Mouse (Mus musculus) liver, embryonic 14.5 days (tissue): ENCODE data around the gene Cyp2d22. TPM values are rescaled to one million over a fixed set of nuclear protein-coding genes. Genes with fewer than 3 reads are reported as not detected.

Experiments used
- ATAC-seq: fragments of 200-750 bp; cut with Nextera tagmentation; 2 replicates; pipeline ENCODE4 v1.8.0; 2017; ENCODE audit warnings: moderate number of reproducible peaks, mild to moderate bottlenecking, moderate library complexity; ENCODE audit not compliant: insufficient read depth
- DNase-seq, 3 experiments: peaks; one replicate each; pipeline ENCODE4 v3.0.0-alpha.2; 2012 to 2013; ENCODE audit warnings: low read depth in 3 of 3, low spot score in 3 of 3
- H3K27ac ChIP-seq: fragments of 300-500 bp; sonication (generic); 2 replicates; pipeline ENCODE4 v1.5.1; 2014; ENCODE audit warnings: moderate library complexity, mild to moderate bottlenecking, control low read depth, inconsistent platforms
- H3K27me3 ChIP-seq: fragments of 300-500 bp; sonication (generic); 2 replicates; pipeline ENCODE4 v1.6.1; 2014; ENCODE audit warnings: mild to moderate bottlenecking, low read length, moderate library complexity; ENCODE audit not compliant: control insufficient read depth, insufficient read depth
- H3K36me3 ChIP-seq: fragments of 300-500 bp; sonication (generic); replicated peaks from 2 replicates; pipeline ENCODE4 v1.6.1; 2014; ENCODE audit warnings: low read depth; ENCODE audit not compliant: control insufficient read depth, insufficient read depth
- H3K4me1 ChIP-seq, 2 experiments: fragments of 200-500 bp in 1 of 2; fragments of 300-500 bp in 1 of 2; sonication (generic) in 1 of 2; replicated peaks; 2 replicates each; pipeline ENCODE4 v1.6.1; 2012 to 2014; ENCODE audit warnings: antibody characterized with exemption in 1 of 2, inconsistent platforms in 1 of 2, low read length in 1 of 2; ENCODE audit not compliant: control insufficient read depth in 2 of 2, insufficient read depth in 2 of 2
- H3K4me2 ChIP-seq: fragments of 300-500 bp; sonication (generic); 2 replicates; pipeline ENCODE4 v1.6.1; 2014; ENCODE audit warnings: low read depth, mild to moderate bottlenecking, control low read depth, moderate library complexity
- H3K4me3 ChIP-seq, 2 experiments: fragments of 200-500 bp in 1 of 2; fragments of 300-500 bp in 1 of 2; sonication (generic) in 1 of 2; 2 replicates each; pipeline ENCODE4 v1.5.1; 2012 to 2014; ENCODE audit warnings: low read depth in 2 of 2, low read length in 2 of 2, mild to moderate bottlenecking in 2 of 2, control low read depth in 1 of 2, inconsistent platforms in 1 of 2, moderate library complexity in 1 of 2; ENCODE audit not compliant: insufficient read depth in 1 of 2
- H3K9ac ChIP-seq: fragments of 300-500 bp; sonication (generic); replicated peaks from 2 replicates; pipeline ENCODE4 v1.6.1; 2014; ENCODE audit warnings: mild to moderate bottlenecking, control low read depth, moderate library complexity
- H3K9me3 ChIP-seq: fragments of 300-500 bp; sonication (generic); 2 replicates; pipeline ENCODE4 v1.6.1; 2016; ENCODE audit warnings: low read length, mixed read lengths; ENCODE audit not compliant: control insufficient read depth
- CTCF ChIP-seq: IDR thresholded peaks from 2 replicates; pipeline ENCODE4 v1.5.1; 2016; ENCODE audit warnings: antibody characterized with exemption, low read depth, control low read depth
- EP300 ChIP-seq: IDR thresholded peaks from 2 replicates; pipeline ENCODE4 v1.6.1; 2016; ENCODE audit warnings: antibody characterized with exemption, low read depth
- WGBS: fragments of 180-500 bp; shearing (Covaris S2); extraction: QIAGEN DNeasy Blood & Tissue Kit; methylation state at CpG from one replicate; pipeline ENCODE4 v1.1.7; 2014; ENCODE audit not compliant: insufficient replicate concordance; 5-methylcytosine and 5-hydroxymethylcytosine counted together
- polyA plus RNA-seq, 2 experiments: library from polyadenylated mRNA; depleted of rRNA in 1 of 2; stranded (reverse) in 1 of 2; unstranded in 1 of 2; fragments of >200 nt; fragmentation: Nextera tagmentation in 1 of 2; extraction: Ambion mirVana in 1 of 2; gene quantifications; 2 replicates each; pipeline versions ENCODE4 v1.2.1 to v1.2.3; 2012 to 2014

Cyp2d22 gene
- polyA plus RNA-seq, 2 experiments: 8.4 to 14.9 TPM

DNA sequence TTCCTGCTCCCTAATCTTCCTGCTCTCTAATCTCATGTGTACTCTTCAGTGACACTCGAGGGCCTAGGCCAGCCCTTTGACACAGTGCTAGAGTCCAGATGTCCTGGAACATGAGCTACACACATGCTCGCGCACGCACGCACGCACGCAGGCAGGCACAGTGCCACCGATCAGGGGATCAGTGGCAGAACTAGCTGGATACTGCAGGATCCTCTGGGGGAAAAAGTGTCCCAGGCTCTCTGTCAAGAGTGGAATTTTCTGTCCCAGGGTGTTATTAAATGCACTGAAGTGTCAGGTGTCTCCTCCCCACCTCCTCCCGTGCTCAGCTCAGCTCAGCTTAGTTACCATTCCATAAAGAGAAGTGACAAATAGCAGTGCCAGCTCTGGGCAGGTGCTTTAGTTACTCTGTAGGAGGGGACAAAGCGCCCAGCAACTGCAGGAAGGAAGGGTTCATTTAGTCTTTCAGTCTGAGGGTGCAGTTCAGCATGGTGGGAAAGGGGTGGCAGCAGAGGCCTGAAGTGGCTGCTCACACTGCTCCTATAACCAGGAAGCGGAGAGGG, 18.5 kb downstream of the Cyp2d22 start:
- Histone ChIP-seq H3K4me2 (no peak overlapping the region), H3K27ac (no peak overlapping the region), H3K9ac (no peak overlapping the region), H3K4me1 (peaks cover 0 to 5% of the 10 kb centered on the region in 2 experiments; a peak in 2 of 4 replicates), H3K27me3 (no peaks in the 10 kb centered on the region), H3K4me3 (no peak overlapping the region), H3K9me3 (no peaks in the 10 kb centered on the region), H3K36me3 (no peaks in the 10 kb centered on the region)
- TF ChIP-seq CTCF (peak; percentile 40), EP300 (no peak)
- DNase-seq (no peak), ATAC-seq (peak; percentile 41; the same call in 1 of the 2 replicates)
- 68% methylated on average over 11 of the region's 11 CpGs for WGBS

DNA sequence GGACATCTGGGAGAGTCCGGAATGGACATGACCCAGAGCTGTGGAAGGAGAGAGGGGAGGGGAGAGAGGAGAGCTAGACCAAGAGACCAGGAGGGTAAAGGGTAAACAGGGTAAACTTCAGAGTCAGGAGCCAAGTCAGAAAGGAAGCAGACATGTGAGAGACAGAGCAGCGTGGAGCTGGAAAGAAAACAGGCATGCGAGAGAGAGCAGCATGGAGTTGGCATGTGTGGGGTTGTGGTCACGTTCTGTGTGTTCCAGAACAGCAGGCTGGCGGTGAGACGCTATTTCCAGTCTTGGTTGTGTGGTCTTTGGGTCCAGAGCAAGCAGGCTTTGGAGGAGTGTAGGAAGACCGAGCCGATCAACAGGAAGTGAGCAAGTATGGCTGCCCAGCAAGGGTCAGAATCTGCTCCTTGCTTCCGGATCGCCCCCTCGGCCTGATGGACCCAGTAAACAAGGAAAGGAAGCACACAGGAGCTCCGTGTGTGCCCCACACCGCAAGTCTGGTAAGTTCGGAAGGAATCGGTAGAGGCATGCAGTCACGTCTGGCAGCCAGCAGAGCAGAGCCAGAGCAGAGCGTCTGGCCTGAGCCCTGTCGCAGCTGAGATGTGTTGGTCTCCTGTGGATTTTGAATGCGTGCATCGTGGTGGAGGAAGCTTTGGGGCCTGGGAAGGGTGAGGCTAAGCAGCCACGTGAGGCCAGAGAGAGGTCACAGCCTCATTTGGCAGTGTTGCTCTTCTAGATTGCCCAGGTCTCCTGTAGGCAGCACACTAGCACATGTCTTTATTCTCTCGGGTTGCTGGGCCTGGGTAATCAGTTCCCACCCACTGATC, 21.4 kb downstream of the Cyp2d22 start:
- H3K9me3 ChIP-seq: no peaks in the 10 kb centered on the region
- H3K9ac ChIP-seq: no peak overlapping the region
- DNase-seq (no peak), ATAC-seq (no peak)
- H3K27ac ChIP-seq: no peak overlapping the region
- H3K36me3 ChIP-seq: no peaks in the 10 kb centered on the region
- no peak overlapping the region for H3K4me2 ChIP-seq
- no peak overlapping the region for H3K4me3 ChIP-seq
- 62% methylated on average over 22 of the region's 22 CpGs for WGBS
- no peaks in the 10 kb centered on the region for H3K27me3 ChIP-seq
- TF ChIP-seq EP300: no peak
- no peak for TF ChIP-seq CTCF
- peaks cover 7% of the 10 kb centered on the region in 2 experiments; a peak in 3 of 4 replicates for H3K4me1 ChIP-seq

DNA sequence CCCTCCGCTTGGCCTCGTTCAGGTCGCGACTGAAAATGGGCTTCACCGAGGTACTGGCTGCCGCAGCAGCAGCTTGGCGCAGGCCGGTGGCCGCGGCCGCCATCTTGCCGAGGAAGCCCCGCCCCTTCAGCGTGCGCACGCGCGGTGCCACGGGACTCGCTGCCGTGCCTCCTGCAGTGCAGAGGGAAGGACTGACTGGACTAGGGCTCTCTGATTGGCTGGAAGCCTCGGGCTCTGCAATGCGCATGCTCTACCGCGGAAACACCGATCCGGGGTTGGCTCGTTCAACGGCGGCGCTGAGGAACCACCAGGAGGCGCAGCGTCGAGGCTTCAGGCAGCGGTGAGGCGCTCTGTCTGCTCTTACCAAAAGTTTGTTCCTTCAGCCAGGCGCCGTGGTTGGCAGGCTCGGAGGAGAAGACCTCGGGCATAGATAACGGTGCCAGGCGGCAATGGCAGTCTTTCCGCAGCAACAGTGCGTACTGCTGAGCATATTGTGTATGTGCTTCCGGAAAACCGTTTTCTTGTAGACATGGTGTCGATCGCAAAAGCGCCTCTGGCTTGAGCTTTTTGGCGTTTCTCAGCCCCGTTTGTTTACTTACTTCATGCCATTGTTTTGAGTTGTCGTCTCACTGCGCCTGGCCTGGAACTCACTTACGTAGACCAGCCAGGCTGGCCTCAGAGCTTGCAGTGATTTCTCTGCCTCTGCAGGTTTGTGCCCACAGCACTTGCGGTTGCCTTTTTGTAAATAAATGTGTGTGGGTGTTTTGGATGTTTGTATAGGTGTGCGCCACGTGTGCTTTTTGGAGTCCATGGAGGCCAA, 25.7 kb downstream of the Cyp2d22 start, which contains the start of gene Ndufa6:
Ndufa6 (minus strand) TSS at position 197 of the 820 bp plus-strand sequence.
- H3K36me3 ChIP-seq: peaks cover 20% of the 10 kb centered on the region
- H3K4me1 ChIP-seq: peaks cover 27 to 36% of the 10 kb centered on the region in 2 experiments
- H3K27ac ChIP-seq: peak within 1 kb of the TSS; percentile 90
- peak within 1 kb of the TSS; percentile 97 for H3K4me2 ChIP-seq
- H3K27me3 ChIP-seq: no peaks in the 10 kb centered on the region
- peak within 1 kb of the TSS; percentile 80 to 82 for H3K4me3 ChIP-seq
- H3K9me3 ChIP-seq: no peaks in the 10 kb centered on the region
- DNase-seq (peak; percentile 97), ATAC-seq (peak; percentile 99)
- H3K9ac ChIP-seq: peak within 1 kb of the TSS; percentile 98
- TF ChIP-seq EP300 (no peak), CTCF (peak; percentile 100)
- WGBS: 2% methylated on average over 57 of the region's 57 CpGs

DNA sequence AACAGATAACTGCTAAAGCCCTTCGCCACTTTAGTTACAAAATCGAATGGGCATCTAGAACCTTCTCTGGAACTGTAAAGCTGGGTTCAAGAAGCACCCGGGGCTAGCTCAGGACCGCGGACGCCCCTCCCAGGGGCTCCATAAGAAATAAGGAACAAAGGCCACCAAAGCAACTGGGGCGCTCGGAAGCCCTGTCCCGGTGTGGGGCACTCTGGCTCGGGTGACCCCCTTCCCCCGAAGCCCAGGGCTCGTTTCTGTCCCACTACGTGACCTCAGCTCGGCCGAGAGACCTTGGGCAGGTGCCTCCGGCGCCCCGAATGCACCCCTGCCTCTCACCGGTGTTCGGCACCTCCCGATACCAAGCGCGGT, 26.3 kb downstream of the Cyp2d22 start:
- Histone ChIP-seq H3K27ac (peak overlapping the region; percentile 67), H3K4me2 (peak overlapping the region; percentile 90), H3K27me3 (no peaks in the 10 kb centered on the region), H3K9me3 (no peaks in the 10 kb centered on the region), H3K4me1 (peaks cover 28 to 41% of the 10 kb centered on the region in 2 experiments), H3K9ac (peak overlapping the region; percentile 98), H3K36me3 (peaks cover 26% of the 10 kb centered on the region), H3K4me3 (peak overlapping the region; percentile 80 to 82)
- TF ChIP-seq EP300: no peak
- no peak for TF ChIP-seq CTCF
- ATAC-seq (peak; percentile 35), DNase-seq (no peak)
- WGBS: under 1% methylated on average over 23 of the region's 23 CpGs
